Mouse (Mus musculus) mouse embryonic stem cell (cell line): ENCODE measurements at regions not wholly inside any gene's neighbourhood (a gene's known extent, or its start where the extent isn't known, plus 50 kb on each side); places are given as distances from the start of the nearest gene placed in this dataset.

Source experiments
- in situ Hi-C, 2 experiments: fragments of 300-500 bp; cut with MboI; formaldehyde crosslinking; loops; 1 replicate in 1 of 2; 3 replicates in 1 of 2; pipeline ENCODE4 v1.14.3; 2019 to 2020; ENCODE audit warnings: low sequenced_read_pairs in 2 of 2, low pct_unique_long_range_greater_than_20kb in 1 of 2, mixed read lengths in 1 of 2; ENCODE audit not compliant: unreplicated experiment in 1 of 2

- in situ Hi-C loops = no loop called here
Observed at GRCm38 (mm10) chr9:61696831-61697230, 217.5 kb downstream of the Rplp1 start.

- in situ Hi-C loops = no loop called here
Observed at GRCm38 (mm10) chr9:61695821-61696220, 218.5 kb downstream of the Rplp1 start.

- in situ Hi-C loops = no loop called here
Observed at GRCm38 (mm10) chr9:61695381-61695791, 219.0 kb downstream of the Rplp1 start.

GRCm38 (mm10) chr9:61694206-61694605 lies 220.1 kb downstream of the Rplp1 start:
- in situ Hi-C loops = no loop called here

GRCm38 (mm10) chr9:61690786-61691185 lies 223.6 kb downstream of the Rplp1 start:
- in situ Hi-C loops = no loop called here

- in situ Hi-C loops = no loop called here
Observed at GRCm38 (mm10) chr9:61689939-61690338, 224.4 kb downstream of the Rplp1 start.

- in situ Hi-C loops = no loop called here
Observed at GRCm38 (mm10) chr9:61689516-61689915, 224.8 kb downstream of the Rplp1 start.

- in situ Hi-C loops = no loop called here
Observed at GRCm38 (mm10) chr9:61683557-61683956, 230.8 kb downstream of the Rplp1 start.

GRCm38 (mm10) chr9:61682744-61683259 lies 231.5 kb downstream of the Rplp1 start:
- in situ Hi-C loops = no loop called here

GRCm38 (mm10) chr9:61682316-61682715 lies 232.0 kb downstream of the Rplp1 start:
- in situ Hi-C loops = no loop called here

- in situ Hi-C loops = no loop called here
Observed at GRCm38 (mm10) chr9:61681406-61681805, 232.9 kb downstream of the Rplp1 start.

GRCm38 (mm10) chr9:61680911-61681311 lies 233.4 kb downstream of the Rplp1 start:
- in situ Hi-C loops = no loop called here

GRCm38 (mm10) chr9:61679686-61680085 lies 234.7 kb downstream of the Rplp1 start:
- in situ Hi-C loops = no loop called here

GRCm38 (mm10) chr9:61677603-61678002 lies 236.7 kb downstream of the Rplp1 start:
- in situ Hi-C loops = no loop called here

GRCm38 (mm10) chr9:61677037-61677436 lies 237.3 kb downstream of the Rplp1 start:
- in situ Hi-C loops = no loop called here

- in situ Hi-C loops = no loop called here
Observed at GRCm38 (mm10) chr9:61675366-61675765, 239.0 kb downstream of the Rplp1 start.

- in situ Hi-C loops = no loop called here
Observed at GRCm38 (mm10) chr9:61673575-61674203, 240.7 kb downstream of the Rplp1 start.

- in situ Hi-C loops = no loop called here
Observed at GRCm38 (mm10) chr9:61670986-61671385, 243.4 kb downstream of the Rplp1 start.

GRCm38 (mm10) chr9:61669729-61670520 lies 244.4 kb downstream of the Rplp1 start:
- in situ Hi-C loops = no loop called here

- in situ Hi-C loops = no loop called here
Observed at GRCm38 (mm10) chr9:61668723-61669122, 245.6 kb downstream of the Rplp1 start.
